Mouse (Mus musculus) stomach, postnatal 0 days (tissue): ENCODE measurements around the gene Nras. TPM values are rescaled to one million over a fixed set of nuclear protein-coding genes. Genes with fewer than 3 reads are reported as not detected.
A peak's percentile ranks its signal among the peaks of the same experiment; 100 is the strongest.

ENCODE experiments used
- ATAC-seq: fragments of 200-750 bp; cut with Nextera tagmentation; 2 replicates; pipeline ENCODE4 v1.8.0; 2017; ENCODE audit not compliant: low FRiP score, low TSS enrichment
- DNase-seq: peaks from one replicate; pipeline ENCODE4 v3.0.0-alpha.2; 2016; ENCODE audit warnings: low spot score
- H3K27ac ChIP-seq: fragments of 300-500 bp; sonication (generic); replicated peaks from 2 replicates; pipeline ENCODE4 v1.5.1; 2014; ENCODE audit warnings: mild to moderate bottlenecking, control low read depth
- H3K27me3 ChIP-seq: fragments of 300-500 bp; sonication (generic); 2 replicates; pipeline ENCODE4 v1.6.1; 2014; ENCODE audit warnings: low read length; ENCODE audit not compliant: control insufficient read depth, insufficient read depth
- H3K36me3 ChIP-seq: fragments of 300-500 bp; sonication (generic); 2 replicates; pipeline ENCODE4 v1.6.1; 2014; ENCODE audit warnings: low read length, mixed read lengths; ENCODE audit not compliant: control insufficient read depth, insufficient read depth
- H3K4me1 ChIP-seq: fragments of 300-500 bp; sonication (generic); replicated peaks from 2 replicates; pipeline ENCODE4 v1.6.1; 2014; ENCODE audit warnings: antibody characterized with exemption; ENCODE audit not compliant: control insufficient read depth, insufficient read depth
- H3K4me2 ChIP-seq: fragments of 300-500 bp; sonication (generic); replicated peaks from 2 replicates; pipeline ENCODE4 v1.6.1; 2014; ENCODE audit warnings: low read depth, mild to moderate bottlenecking, control low read depth, moderate library complexity
- H3K4me3 ChIP-seq: fragments of 300-500 bp; sonication (generic); 2 replicates; pipeline ENCODE4 v1.5.1; 2014; ENCODE audit warnings: low read depth, low read length, control low read depth
- H3K9ac ChIP-seq: fragments of 300-500 bp; sonication (generic); 2 replicates; pipeline ENCODE4 v1.6.1; 2014; ENCODE audit warnings: mild to moderate bottlenecking, low read length, control low read depth, mixed read lengths
- H3K9me3 ChIP-seq: fragments of 300-500 bp; sonication (generic); 2 replicates; pipeline ENCODE4 v1.6.1; 2016; ENCODE audit warnings: low read length; ENCODE audit not compliant: control insufficient read depth
- CTCF ChIP-seq: IDR thresholded peaks from 2 replicates; pipeline ENCODE4 v1.5.1; 2016; ENCODE audit warnings: antibody characterized with exemption, low read depth, mild to moderate bottlenecking, moderate library complexity
- EP300 ChIP-seq: optimal IDR thresholded peaks from 2 replicates; pipeline ENCODE3; 2016; ENCODE audit warnings: antibody characterized with exemption
- WGBS: fragments of 180-500 bp; shearing (Covaris S2); extraction: QIAGEN DNeasy Blood & Tissue Kit; methylation state at CpG from one replicate; pipeline ENCODE4 v1.1.7; 2014; 5-methylcytosine and 5-hydroxymethylcytosine counted together
- polyA plus RNA-seq: library from polyadenylated mRNA; unstranded; fragments of >200 nt; fragmentation: Nextera tagmentation; extraction: Ambion mirVana; gene quantifications from 2 replicates; pipeline ENCODE4 v1.2.1, GENCODE M21; 2015

Nras gene
- polyA plus RNA-seq = 47.6 and 47.9 TPM in 2 replicates

DNA sequence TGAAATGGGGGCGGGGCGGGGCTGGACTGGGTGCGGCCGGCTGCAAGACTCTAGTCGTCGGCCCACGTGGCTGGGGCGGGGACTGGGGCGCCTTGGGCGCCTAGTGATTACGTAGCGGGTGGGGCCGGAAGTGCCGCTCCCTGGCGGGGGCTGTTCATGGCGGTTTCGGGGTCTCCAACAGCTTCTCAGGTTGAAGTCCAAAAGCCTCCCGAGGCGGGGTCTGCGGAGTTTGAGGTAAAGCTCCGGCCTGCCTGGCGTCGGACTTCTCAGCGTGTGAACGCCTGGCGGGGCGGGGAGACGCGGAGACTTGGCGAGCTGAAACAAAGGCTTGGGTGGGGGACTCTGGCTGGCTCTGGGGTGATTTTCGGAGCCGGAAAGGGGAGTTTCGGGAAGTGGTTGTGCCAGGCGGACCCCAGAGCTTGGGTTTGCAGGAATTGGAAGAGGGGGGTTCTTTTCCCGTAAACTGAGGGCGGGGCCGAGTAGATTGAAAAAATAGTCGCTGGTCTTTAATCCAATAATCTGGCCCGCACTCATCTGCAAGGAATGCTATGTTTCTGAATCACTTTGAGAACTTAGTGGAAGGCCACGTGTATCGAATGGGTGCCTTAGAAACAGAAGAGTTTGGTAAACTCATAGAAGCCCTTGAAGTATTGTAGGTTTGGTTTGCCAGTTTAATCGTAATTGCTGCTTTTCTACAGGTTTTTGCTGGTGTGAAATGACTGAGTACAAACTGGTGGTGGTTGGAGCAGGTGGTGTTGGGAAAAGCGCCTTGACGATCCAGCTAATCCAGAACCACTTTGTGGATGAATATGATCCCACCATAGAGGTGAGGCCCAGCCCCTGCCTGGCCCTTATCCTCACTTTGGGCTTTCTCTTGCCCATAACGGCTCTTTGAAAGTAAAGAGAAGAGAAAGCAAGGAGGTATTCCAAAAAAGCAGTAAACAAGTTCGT is at the start of gene Nras:
Nras (plus strand) TSS at position 79 of the 951 bp plus-strand sequence.
- H3K9me3 ChIP-seq = no peaks in the 10 kb centered on the region
- H3K9ac ChIP-seq = peak within 1 kb of the TSS; percentile 92
- no peaks in the 10 kb centered on the region for H3K27me3 ChIP-seq
- H3K4me3 ChIP-seq = peak within 1 kb of the TSS; percentile 87
- TF ChIP-seq CTCF (no peak), EP300 (peak; percentile 84)
- peaks cover 20% of the 10 kb centered on the region for H3K36me3 ChIP-seq
- H3K4me1 ChIP-seq = no peaks in the 10 kb centered on the region
- H3K27ac ChIP-seq = peak within 1 kb of the TSS; percentile 97
- DNase-seq = peak; percentile 98
- ATAC-seq = peak; percentile 96
- H3K4me2 ChIP-seq = peak within 1 kb of the TSS; percentile 62
- 2% methylated on average over 46 of the region's 46 CpGs for WGBS

- TF ChIP-seq CTCF = no peak
- TF ChIP-seq EP300 = no peak
- H3K9ac ChIP-seq = no peak overlapping the region
- H3K4me1 ChIP-seq = peaks cover 3% of the 10 kb centered on the region; the same call in 1 of the 2 replicates
- no peak for ATAC-seq
- no peaks in the 10 kb centered on the region for H3K9me3 ChIP-seq
- no peaks in the 10 kb centered on the region for H3K36me3 ChIP-seq
- 57% methylated on average over 2 of the region's 2 CpGs for WGBS
- no peaks in the 10 kb centered on the region for H3K27me3 ChIP-seq
- H3K4me3 ChIP-seq = no peak overlapping the region
- H3K27ac ChIP-seq = no peak overlapping the region
- H3K4me2 ChIP-seq = no peak overlapping the region
- no peak for DNase-seq
These were observed 40.7 kb upstream of the Nras start for GRCm38 (mm10) chr3:103017350-103017749.

DNA sequence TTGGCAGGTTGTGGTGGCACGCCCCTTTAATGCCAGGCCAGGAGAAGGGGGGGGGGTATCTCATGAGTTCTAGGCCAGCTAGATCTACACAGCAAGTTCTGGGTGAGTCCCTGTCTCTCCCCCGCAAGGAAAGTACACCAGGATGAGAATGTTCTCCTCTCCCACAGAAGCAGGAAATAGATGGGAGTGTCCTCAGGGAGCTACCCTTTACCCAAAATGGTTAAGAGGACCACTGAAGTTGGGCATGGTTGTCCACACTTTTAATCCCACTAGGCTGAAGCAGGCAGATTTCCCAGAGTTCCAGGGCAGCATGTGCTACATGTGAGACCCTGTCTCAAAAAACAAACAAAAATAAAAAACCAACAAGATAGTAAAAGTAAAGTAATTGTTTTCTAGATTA is 38.6 kb upstream of the Nras start:
- TF ChIP-seq EP300 = no peak
- no peak for TF ChIP-seq CTCF
- Histone ChIP-seq H3K9ac (no peak overlapping the region), H3K4me3 (no peak overlapping the region), H3K4me1 (peaks cover 3% of the 10 kb centered on the region; the same call in 1 of the 2 replicates), H3K27ac (no peak overlapping the region; the same call in 1 of the 2 replicates), H3K9me3 (no peaks in the 10 kb centered on the region), H3K4me2 (no peak overlapping the region), H3K27me3 (no peaks in the 10 kb centered on the region), H3K36me3 (no peaks in the 10 kb centered on the region)
- no peak for ATAC-seq
- no peak for DNase-seq
- WGBS = 85% methylated on average over 2 of the region's 2 CpGs

DNA sequence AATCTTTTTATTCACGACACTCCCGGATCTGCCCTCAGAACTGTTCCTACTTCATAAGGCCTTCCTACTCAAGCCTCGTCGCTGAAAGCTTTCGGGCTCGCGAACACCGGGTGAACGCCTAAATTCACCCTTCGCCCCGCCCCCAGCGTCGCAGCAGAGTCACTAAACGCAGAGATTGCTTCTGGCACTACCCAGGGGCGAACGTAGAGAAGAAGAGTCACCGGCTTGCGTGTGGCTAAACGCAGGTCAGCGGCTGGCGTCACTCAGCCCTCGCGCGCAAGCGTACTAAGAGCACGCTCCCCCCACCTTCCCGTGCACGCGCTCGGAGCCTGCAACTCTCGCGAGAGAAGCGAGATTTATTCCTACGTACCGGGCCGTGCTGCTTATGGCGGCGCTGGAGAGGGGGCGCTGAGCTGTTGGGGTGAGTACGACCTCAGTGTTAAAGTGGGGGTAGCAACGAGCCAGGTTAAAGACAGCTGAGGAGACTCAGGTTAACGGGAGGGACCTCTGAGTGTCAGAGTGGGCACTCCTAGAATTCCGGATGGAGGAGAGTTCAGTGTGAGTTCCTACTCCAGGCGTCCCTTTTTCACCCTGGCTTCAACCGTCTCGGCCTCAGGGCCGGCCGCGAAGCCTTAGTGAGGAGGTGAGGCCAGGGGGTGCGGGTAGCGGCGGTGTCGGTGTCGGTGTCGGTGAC is 37.7 kb upstream of the Nras start, which contains the start of gene Csde1:
Csde1 (plus strand) TSS at position 178 of the 694 bp plus-strand sequence.
- Histone ChIP-seq H3K27me3 (no peaks in the 10 kb centered on the region), H3K4me2 (peak within 1 kb of the TSS; percentile 69), H3K27ac (peak within 1 kb of the TSS; percentile 98), H3K4me1 (peaks cover 3% of the 10 kb centered on the region; the same call in 1 of the 2 replicates), H3K4me3 (peak within 1 kb of the TSS; percentile 96), H3K9ac (peak within 1 kb of the TSS; percentile 98), H3K36me3 (no peaks in the 10 kb centered on the region), H3K9me3 (no peaks in the 10 kb centered on the region)
- ATAC-seq = peak; percentile 97
- peak; percentile 97 for DNase-seq
- under 1% methylated on average over 55 of the region's 55 CpGs for WGBS
- TF ChIP-seq EP300 = peak; percentile 96
- peak; percentile 44; the same call in 1 of the 2 replicates for TF ChIP-seq CTCF

DNA sequence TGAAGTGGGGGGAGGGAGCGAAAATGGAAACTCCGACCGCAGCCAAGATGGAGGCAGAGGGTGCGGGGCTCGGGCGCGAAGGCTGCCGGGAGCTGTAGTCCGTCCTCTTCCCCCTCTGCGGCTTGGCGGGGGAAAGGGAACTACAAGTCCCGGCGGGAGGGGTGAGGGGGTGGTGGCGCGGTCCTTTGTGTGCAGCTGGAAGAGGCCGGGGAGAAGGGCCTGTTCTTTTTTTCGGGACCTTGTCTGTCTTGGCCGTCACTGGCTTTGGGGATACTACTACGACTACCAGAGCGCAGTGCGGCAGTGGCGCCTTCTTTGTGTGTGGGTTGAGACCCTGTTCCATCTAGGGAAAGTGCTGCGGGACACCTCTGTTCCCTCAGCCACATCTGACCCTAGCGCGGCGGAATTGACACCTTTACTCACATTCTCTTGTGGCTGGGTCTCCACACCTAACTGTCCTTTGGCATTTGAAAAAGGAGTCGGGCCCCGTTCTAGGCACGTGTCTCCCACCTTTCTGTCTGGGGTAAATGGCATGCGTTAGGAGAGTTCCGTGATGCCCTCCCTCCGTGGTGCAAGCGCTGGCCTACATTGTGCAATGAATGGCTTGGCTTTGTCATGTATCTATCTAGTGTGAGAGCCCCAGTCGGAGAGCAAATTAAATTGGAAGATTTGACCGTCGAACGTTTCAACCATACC is 37.0 kb upstream of the Nras start:
- H3K4me1 ChIP-seq = peaks cover 3% of the 10 kb centered on the region; the same call in 1 of the 2 replicates
- peak; percentile 90 for ATAC-seq
- no peaks in the 10 kb centered on the region for H3K27me3 ChIP-seq
- under 1% methylated on average over 32 of the region's 37 CpGs for WGBS
- TF ChIP-seq CTCF = no peak
- no peak for TF ChIP-seq EP300
- H3K36me3 ChIP-seq = no peaks in the 10 kb centered on the region
- peak; percentile 93 for DNase-seq
- peak overlapping the region; percentile 96 for H3K4me3 ChIP-seq
- H3K27ac ChIP-seq = peak overlapping the region; percentile 98
- peak overlapping the region; percentile 69 for H3K4me2 ChIP-seq
- H3K9me3 ChIP-seq = no peaks in the 10 kb centered on the region
- peak overlapping the region; percentile 98 for H3K9ac ChIP-seq
